Mouse (Mus musculus): ENCODE data around the gene Odf3.

GRCm38 (mm10) chr7:140860728-140861127 is 13.1 kb downstream of the Odf3 start:
- no peak for TF ChIP-seq GATA1 (IDR thresholded peaks at IDR 0.05; ENCODE audit: low read length)
- TF ChIP-seq TAL1 (IDR thresholded peaks at IDR 0.05; ENCODE audit: low read length), result no peak
